Mouse (Mus musculus): ENCODE results near the gene Rpl23a.
"Not testable (repeated sequence)": the region's sequence is repeated elsewhere in the genome, so short reads cannot be mapped to it uniquely, and the experiment has no call there.

The Rpl23a gene

DNA sequence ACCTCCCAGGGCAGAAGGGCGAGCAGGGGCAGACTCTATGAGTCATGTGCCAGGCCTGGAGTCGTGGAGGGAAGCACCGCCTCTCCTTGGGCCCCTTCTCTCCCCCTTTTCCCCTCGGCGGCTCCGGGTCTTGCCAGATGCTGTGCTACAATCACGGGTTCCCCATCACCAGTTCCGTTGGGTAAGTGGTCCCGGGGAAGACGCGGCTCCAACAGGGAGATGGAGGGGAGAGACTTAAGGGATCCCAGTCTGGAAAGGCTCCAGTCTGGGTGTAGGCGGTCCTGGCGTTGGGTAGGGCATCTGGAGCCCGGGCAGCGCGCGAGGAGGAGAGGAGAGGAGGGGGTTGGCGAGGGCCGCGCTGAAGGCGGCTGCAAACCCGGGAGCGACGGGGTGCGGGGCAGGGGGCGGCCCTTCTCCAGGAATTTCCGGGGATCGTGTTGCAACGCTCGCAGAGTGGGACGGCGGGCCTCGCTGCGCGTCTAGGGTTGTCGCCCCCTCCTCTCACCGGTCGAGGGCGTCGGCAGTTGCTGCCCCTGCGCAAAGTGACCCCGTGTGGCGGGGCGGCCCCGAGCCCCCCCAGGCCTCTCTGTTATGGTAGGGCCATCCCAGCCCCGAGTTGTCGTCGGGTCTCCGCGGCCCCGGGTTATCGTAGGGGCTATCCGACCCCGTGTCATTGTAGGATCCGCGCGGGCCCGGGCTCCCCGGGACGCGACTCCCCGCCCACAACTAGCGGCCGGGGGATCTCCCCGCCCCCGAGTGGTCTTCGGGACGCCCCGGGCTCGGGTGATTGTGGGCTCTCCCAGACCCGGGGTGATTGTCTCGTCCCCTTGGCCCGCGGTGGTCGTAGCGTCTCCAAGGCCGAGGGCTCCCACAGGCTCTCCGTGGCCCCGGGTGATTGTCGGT lies 5.2 kb upstream of the Rpl23a start, which contains the start of gene Rab34:
TSS of gene Rab34 (plus strand) at position 100 of the 903 bp plus-strand sequence.
- in situ Hi-C loops (cut with MboI; ENCODE audit: low sequenced_read_pairs) = no loop called here

DNA sequence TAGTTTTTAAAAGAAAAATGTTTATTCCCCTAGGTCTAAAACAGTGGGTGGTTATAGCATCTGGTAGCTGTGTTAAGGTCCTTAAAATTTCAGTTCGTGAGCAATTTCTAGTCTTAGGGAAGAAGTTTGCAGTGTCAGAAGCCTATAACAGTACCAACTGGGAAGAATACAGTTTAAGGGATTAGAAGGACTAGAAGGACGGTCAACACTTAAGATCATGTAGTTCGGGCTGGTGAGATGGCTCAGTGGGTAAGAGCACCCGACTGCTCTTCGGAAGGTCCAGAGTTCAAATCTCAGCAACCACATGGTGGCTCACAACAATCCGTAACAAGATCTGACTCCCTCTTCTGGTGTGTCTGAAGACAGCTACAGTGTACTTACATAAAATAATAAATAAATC lies 1.3 kb upstream of the Rpl23a start:
- in situ Hi-C loops (cut with MboI; ENCODE audit: low sequenced_read_pairs) = not testable (repeated sequence)

DNA sequence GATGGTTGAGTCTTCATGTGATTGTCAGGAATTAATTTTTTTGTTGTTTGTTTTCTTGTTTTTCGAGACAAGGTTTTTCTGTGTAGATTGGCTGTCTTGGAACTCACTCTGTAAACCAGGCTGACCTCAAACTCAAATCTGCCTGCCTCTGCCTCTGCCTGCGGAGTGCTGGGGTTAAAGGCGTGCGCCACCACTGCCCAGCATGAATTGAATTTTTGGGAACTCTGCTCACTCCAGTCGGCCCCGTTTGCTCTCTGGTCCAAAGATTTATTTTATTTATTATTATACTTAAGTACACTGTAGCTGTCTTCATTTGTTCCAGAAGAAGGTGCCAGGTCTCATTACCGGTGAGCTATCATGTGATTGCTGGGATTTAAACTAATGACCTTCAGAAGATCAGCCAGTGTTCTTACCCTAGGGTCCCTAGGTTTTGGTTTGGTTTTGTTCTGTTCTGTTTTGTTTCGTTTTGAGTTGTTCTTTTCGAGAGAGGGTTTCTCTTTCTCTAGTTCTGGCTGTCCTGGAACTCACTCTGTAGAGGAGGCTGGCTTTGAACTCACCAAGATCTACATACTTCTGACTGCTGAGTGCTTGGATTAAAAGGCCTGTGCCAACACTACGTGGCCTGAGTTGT lies 615 bp upstream of the Rpl23a start:
- in situ Hi-C loops (cut with MboI; ENCODE audit: low sequenced_read_pairs) = no loop called here

DNA sequence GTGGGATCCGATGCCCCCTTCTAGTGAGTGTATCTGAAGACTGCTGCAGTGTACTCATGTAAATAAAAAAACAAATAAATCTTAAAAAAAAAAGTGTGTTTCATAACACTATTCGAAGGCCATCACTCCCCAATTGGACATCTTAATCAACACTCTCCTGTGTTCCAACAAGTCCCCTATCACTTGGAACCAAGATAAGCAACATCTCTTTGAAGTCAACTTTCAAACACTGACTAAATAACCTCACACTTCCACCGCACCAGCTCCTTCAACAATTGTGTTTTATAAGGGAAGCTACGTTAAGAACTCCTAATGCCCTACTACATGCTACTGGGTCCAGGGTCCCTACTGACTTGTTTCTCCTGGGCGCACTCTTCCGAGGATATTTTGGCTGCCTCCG lies 934 bp downstream of the Rpl23a start:
- in situ Hi-C loops (cut with MboI; ENCODE audit: low sequenced_read_pairs) = no loop called here

DNA sequence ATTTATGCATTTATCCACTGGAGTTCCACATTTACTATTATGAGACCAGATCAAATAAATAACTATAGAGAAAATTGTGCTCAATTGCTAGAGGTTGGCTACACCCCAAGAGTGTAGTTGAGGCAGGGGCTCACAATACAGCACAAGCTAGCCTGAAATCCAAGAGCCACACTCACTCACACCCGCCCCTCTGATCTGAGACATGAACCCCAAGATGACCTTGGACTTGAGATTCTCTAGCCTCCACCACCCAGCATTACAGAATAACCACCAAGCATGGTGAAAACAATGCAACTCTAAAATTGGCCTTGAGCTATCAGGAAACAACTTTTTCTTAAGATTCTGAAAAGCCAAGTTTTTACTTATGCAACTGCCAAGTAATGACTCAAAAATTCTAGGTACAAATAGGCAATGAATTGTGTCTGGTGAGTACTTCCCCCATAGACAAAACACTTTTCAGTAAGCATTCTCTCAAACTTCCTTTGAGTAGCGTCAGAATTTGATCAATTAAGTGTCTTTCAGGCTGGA lies 1.5 kb downstream of the Rpl23a start:
- in situ Hi-C loops (cut with MboI; ENCODE audit: low sequenced_read_pairs) = no loop called here

DNA sequence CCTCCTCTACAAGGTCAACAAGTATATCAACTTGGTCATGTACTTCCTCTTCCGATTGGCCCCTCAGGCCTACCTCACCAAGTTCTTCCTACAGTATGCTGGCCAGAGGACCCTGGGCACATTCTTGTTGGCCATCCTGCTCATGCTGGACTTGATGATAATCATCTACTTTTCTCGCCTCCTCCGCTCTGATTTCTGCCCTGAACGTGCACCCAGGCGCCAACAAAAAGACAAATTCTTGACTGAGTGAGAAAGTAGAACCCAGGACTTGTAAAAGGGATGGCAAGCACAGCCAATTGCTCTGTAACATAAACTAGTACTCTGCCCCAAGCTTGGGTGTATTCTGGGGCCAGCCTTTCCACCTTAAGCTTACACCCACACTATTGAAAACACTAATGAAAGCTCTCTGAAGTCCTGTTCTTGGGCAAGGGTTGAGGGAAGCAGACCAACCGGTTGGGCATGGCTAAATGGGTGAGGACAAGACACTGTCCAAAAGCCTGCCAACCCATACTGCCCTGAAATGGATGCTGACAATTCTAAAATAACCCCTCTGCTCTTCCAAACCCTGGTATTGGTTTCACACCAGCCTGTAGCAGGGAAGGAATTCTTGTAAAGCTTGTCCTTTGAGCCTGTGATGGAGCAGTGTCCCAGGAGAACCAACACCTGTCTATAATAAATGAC lies 3.2 kb downstream of the Rpl23a start:
- in situ Hi-C loops (cut with MboI; ENCODE audit: low sequenced_read_pairs) = no loop called here

DNA sequence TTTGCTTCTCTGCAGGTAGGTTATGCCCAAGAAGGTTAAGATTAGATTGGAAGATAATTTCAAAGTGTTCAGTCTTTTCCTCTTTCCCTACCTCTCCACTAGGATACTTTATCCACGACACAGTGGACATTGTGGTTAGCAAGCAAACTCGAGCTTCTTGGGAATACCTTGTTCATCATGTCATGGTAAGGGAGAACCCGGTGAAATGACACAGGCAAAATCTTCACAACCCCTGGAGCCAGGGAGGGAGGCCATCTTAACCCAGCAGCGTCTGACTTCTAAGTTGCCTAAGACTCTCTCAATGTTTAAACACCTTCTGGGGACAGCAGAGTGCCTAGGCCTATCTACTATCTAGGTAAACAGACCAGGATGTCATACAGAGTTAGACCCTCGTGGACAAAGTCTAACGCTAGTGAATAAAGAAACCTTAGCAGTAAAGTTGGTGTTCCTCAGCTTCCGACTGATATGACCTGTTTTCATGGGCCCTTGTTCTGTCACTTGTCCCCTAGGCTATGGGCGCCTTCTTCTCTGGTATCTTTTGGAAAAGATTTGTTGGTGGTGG lies 3.9 kb downstream of the Rpl23a start:
- in situ Hi-C loops (cut with MboI; ENCODE audit: low sequenced_read_pairs) = no loop called here

DNA sequence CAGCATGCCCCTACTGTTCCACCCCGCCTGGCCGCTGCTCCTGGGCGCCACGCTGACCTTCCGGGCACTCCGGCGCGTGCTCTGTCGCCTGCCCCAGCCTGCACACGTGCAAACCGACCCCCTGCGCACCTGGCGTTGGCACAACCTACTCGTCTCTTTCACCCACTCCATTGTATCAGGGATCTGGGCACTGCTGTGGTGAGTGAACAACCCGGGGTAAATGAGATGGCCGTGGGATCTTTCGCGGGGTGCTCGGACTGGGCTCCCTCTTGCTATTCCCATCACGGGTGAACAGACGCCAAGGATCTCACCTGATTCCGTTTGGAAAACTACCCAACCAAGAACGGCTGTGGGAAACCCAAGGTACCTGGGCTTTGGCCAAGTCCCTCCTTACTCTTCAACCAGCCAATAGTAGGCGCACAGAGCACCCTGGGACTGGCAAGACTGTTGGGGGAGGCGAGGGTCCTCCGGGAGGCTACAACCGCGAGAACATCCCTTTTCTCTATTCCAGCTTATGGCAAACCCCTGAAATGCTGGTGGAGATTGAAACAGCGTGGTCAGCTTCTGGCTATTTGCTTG lies 4.4 kb downstream of the Rpl23a start:
- in situ Hi-C loops (cut with MboI; ENCODE audit: low sequenced_read_pairs) = no loop called here

DNA sequence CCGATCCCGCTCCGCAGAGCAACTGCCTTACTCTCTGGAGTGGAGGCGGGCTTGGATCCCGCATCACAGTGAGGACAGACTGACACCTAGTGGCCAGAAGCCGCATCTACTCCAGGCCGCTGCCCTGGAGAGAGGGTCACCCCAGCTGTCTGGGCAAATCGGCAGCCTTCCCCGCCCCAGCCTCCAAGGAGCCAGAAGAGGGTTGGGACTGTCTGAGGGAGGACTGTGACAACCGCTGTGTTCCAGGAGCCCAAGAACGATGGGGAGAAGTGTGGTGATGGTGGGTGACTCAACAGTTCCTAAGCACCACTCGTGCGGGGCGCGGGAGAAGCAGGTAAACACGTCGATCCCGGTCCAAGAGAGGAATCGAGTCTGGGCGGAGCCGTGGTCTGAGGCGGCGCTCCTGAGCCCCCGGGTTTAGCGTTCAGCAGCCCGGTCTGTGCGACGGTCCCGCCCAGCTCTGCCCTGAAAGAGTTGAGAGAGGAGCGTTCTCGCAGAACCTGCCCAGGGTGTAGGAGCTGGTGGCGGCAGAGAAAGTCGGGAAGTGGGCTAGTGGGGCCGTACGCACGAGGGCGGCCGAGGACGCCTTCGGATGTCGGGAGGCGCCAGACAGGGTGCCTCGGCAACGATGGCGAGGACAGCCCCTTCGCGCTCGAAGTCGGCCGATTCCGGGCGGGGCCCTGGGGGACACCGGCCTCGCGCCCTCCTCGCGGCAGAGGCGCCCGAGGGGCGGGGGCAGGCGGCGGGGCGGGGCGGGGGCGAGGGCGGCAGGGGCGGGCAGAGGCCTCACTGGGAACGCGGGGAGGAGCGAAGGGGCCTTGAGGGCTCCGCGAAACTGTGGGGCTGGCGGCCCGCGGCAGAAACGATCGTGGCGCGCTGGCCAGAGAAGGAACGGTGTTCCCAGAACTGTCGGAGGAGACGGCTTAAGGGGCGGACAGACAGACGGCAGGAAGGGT lies 5.2 kb downstream of the Rpl23a start:
- in situ Hi-C loops (cut with MboI; ENCODE audit: low sequenced_read_pairs) = no loop called here

DNA sequence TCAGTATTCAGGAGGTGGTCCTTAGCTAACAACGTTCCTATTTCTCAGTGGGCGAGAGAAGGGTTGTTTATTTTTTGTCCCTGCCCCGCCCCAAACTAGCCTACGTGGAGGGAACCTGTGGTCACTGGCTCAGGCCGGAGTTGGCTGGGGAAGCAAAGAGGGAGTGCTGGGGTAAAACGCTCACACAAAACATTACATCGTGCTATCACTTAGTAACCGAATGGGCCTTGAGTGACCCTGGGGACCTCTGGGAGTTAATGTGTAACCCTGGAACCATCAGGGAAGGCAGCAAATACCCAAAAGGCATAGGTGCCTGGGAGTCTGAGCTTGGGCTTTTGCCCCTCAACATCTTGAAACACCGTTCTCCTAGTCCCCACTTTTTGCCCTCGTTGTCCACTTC lies 5.9 kb downstream of the Rpl23a start:
- in situ Hi-C loops (cut with MboI; ENCODE audit: low sequenced_read_pairs) = no loop called here

DNA sequence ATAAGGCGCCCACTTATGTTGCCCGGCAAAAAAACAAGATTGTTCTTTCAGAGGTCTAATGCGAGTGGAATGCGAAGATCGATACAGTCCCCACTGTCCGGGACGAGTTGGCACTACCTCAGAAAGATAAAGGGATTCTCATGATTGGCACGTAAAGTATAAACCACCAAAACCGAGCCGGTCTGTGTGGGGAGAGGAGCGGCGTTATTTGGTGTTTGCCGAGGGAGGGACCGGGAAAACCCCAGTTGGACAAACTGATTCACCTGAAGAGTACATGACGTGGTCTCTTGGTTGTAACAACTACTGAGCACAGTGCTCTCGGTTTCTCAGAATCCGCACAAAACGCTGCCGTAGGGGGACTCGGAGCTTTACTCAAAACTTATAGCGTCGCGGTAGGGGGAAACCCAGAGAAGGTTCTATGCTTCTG lies 6.5 kb downstream of the Rpl23a start:
- in situ Hi-C loops (cut with MboI; ENCODE audit: low sequenced_read_pairs) = no loop called here

DNA sequence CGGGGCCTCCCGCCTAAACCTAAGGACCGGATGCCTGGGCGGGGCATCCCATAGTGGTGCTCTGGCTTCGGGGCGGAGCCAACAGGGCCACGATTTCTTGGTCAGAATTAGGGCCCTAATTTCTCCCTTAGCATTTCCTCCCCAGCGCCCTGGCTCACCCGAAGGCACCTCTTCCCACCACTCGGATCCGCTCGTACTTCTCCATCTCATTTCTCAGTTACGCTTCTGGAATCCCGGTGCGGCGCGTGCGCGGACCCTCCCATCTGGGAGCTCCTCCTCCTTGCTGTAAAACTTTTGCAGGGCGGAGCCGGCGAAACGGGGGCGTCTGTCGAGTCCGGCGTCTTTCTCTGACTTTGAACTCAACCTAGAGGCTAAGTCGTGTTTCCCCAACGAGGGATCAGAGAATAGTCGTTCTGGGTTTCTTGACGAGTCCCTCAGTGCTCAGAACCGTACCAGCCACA lies 7.0 kb downstream of the Rpl23a start, which contains the start of the genes Nek8 and Tlcd1:
TSS of gene Nek8 (minus strand) at position 274 of the 461 bp plus-strand sequence.
TSS of gene Tlcd1 (plus strand) at position 310 of the 461 bp plus-strand sequence.
- in situ Hi-C loops (cut with MboI; ENCODE audit: low sequenced_read_pairs) = no loop called here

DNA sequence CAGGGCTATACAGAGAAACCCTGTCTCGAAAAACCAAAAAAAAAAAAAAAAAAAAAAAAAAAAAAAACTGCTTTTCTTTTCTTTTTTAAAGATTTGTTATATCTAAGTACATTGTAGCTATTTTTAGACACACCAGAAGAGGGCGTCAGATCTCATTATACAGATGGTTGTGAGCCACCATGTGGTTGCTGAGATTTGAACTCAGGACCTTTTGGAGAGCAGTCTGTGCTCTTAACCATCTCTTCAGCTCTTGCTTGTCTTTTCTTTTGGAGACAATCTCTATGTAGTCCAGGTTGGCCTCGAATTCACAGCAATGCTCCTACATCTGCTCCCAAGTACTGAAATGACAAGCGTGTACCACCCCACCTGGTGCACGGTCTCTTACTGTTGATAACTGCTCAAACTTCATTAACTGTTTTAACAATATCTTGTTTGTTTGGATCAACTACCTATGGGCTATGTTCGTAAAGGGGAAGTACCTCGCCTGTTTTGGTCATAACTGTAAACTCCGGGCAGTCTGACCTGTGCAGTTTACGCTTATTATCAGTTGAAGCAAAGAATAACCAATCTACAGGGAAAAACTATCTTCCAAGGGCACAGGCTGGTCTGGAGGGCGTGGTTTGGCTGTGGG lies 7.5 kb downstream of the Rpl23a start:
- in situ Hi-C loops (cut with MboI; ENCODE audit: low sequenced_read_pairs) = no loop called here

DNA sequence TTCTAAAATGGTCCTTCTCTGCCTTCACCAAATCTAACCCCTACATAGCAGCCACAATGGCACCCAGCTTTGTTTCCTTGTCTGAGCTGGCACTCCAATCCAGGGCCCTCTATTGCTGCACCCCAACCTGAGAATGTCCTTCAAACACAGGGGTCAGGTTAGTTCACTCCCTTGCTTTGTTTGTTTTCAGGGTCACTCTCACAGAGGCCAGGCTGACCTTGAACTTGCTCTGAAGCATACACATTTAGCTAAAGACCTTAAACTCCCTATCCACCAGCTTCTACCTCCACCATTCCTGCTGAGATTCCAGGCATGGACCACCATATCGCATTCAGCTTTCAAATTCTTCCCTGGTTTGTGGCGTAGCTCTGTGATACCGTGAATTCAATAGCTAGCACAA lies 8.9 kb downstream of the Rpl23a start:
- in situ Hi-C loops (cut with MboI; ENCODE audit: low sequenced_read_pairs) = no loop called here

DNA sequence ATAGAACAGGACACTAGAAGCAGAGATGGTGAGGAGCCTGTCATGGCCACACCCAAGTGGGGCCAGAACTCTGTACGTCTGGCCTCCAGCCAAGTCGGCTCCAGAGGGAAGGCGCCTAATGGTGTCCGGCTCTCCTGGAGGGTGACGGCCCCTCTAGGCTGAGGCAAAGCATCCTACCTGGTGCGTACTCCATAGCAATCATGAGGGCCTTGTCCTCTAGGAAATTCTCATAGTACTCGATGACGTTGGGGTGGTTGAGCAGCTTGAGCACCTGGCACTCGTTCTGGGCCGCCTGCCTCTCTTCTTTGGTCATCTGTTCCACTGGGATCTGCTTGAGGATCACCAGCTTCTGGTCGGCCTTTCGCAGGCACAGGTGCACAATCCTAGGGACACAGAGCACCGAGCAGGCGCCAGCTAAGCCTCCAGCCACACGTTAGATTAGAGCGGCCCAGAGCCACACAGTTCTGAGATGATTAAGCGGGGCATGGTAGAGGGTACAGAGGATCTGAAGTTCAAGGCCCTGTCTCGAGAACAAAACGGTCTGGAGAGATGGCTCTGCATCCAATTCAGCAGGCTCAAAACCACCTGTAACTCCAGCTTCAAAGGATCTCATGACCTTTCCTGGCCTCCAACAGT lies 10.5 kb downstream of the Rpl23a start:
- in situ Hi-C loops (cut with MboI; ENCODE audit: low sequenced_read_pairs) = no loop called here

DNA sequence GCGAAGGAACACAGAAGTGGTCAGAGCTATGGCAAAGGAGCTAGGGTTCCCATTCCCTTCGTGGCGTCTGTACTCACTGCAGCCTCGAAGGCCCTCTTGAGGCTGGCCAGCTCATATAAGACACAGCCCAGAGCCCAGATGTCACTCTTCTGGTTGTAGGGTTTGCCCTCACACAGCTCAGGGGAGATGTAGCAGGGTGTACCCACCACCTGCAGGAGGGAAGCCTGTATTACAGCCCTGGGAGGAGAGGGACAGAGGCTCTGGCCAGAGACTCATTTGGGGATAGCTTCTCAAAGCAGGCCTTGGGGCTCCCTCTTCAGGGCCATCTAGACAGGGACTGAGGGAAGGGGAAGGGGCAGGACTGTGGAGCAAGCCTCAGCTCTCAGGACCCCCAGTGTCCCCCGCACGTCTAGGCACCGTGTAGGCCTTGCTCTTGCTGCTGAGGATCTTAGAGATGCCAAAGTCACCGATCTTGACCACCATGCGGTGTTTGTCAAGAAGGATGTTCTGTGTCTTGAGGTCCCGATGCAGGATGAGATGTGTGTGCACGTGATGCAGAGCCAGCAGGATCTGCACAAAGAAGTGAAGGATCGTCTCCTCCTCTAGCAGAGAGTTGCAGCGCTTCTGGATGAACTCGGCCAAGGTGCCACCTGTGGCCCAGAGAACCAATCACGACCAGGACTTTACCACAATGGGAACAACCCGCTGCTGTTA lies 11.2 kb downstream of the Rpl23a start:
- in situ Hi-C loops (cut with MboI; ENCODE audit: low sequenced_read_pairs) = no loop called here

DNA sequence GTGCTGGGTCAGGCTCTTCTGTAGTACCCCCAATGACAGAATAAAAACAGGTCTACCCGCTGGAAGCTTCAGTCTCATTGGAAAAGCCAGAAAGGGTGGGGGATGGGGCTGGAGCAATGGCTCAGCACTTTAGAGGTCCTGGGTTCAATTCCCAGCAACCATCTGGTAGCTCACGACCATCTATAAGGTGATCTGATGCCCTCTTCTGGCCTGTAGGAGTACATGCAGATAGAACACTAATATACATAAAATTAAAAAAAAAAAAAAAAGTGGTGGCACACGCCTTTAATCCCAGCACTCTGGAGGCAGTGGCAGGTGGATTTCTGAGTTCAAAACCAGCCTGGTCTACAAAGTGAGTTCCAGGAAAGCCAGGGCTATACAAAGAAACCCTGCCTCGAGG lies 12.1 kb downstream of the Rpl23a start:
- in situ Hi-C loops (cut with MboI; ENCODE audit: low sequenced_read_pairs) = no loop called here

DNA sequence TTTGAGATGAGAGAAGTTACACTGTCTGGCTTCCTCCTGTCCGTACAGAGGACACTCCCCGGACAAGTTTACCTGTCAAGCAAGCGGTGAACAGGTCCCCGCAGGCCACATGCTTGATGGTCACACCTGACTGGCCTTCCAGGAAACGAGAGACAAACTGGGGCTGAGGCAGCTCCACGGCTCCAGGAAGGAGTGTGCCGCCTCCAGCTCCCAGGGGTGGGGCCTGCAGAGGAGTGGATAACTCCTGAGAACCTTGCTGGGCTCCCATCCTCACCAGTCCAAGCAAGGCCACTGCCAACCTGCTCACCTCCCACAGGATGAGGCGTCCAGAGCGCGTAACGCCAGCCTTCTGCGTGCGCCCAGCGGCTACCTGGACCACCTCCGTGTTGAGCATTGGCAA lies 13.1 kb downstream of the Rpl23a start:
- in situ Hi-C loops (cut with MboI; ENCODE audit: low sequenced_read_pairs) = no loop called here

Measured in CH12F3 (cell line).